Mouse (Mus musculus) G1E-ER4 (cell line): ENCODE measurements around the gene Sap18b. TPM values are rescaled to one million over a fixed set of nuclear protein-coding genes. Genes with fewer than 3 reads are reported as not detected.

Source experiments
- GATA1 ChIP-seq: IDR thresholded peaks from one replicate; pipeline ENCODE4 v1.8.0; 2012; ENCODE audit warnings: low read length, inconsistent platforms
- polyA plus RNA-seq: library from polyadenylated mRNA; stranded (reverse); fragments of >175 nt; gene quantifications from 2 replicates; pipeline ENCODE4 v1.2.3, GENCODE M21; 2012

The Sap18b gene
- polyA plus RNA-seq, 1 experiment, result 148 TPM

GRCm38 (mm10) chr8:95816044-95816708 lies 9.0 kb upstream of the Sap18b start:
- no peak for TF ChIP-seq GATA1

DNA sequence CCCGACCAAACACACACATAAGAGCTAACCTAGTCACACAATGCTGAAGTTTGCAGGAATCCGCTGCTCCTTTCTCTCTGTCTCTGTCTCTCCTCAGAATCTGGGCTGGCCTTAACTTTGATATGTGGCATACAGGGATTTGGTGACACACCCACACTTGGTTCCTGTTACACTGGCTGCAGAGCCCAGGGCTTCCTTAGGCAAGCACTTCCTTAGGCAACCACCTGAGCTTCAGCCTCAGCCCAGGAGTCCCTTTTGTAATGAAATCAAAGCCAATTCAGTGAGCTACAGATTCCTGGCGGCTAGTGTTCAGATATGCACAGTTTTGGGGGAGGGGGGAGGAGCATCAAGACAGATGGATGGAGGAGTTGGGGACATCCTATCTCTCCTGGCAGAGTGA lies 7.5 kb upstream of the Sap18b start:
- TF ChIP-seq GATA1, result no peak

DNA sequence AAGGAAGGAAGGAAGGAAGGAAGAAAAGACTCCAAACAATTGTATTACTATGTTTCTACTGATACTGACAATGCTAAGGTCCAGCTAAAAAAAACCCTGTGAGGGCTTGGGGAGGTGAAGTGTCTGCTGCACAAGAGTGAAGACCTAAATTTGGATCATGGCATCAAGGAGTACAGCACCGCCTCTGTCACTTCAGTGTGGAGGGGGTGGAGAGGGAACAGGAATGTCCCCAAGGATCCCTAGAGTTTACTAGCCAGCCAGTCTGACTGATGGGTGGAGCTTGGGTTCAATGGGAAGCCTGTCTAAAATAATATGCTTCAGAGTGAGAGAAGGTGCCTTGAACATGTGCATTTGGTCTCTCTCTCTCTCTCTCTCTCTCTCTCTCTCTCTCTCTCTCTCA lies 6.9 kb upstream of the Sap18b start:
- no peak for TF ChIP-seq GATA1

GRCm38 (mm10) chr8:95821266-95821665 lies 3.9 kb upstream of the Sap18b start:
- TF ChIP-seq GATA1, result no peak

- no peak for TF ChIP-seq GATA1
Observed at GRCm38 (mm10) chr8:95822096-95822495, 3.0 kb upstream of the Sap18b start.

- no peak for TF ChIP-seq GATA1
Observed at GRCm38 (mm10) chr8:95822699-95823098, 2.4 kb upstream of the Sap18b start.

- no peak for TF ChIP-seq GATA1
Observed at GRCm38 (mm10) chr8:95830144-95830543, 5.0 kb downstream of the Sap18b start.

- no peak for TF ChIP-seq GATA1
Observed at GRCm38 (mm10) chr8:95832603-95833434, 7.7 kb downstream of the Sap18b start.

- no peak for TF ChIP-seq GATA1
Observed at GRCm38 (mm10) chr8:95833435-95833984, 8.4 kb downstream of the Sap18b start.

DNA sequence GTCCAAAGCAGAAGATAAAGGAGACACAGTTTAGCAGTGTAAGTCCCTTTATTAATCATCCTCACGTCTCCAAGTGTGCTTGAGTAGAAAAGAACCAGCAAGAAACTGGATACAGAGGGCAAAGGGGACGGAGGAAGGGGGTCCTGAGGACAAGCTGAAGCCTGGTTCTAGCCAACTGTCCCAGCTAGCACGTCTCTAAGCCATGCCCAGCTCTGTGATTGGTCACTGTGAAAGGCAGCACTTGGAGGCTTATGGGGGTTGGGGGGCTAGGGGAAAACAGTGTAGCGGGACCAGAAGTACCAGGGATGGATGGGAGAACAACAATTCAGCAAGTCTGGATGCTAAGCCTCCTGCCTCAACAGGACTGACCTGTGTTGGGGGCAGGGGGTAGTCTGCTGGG lies 10.7 kb downstream of the Sap18b start:
- no peak for TF ChIP-seq GATA1

DNA sequence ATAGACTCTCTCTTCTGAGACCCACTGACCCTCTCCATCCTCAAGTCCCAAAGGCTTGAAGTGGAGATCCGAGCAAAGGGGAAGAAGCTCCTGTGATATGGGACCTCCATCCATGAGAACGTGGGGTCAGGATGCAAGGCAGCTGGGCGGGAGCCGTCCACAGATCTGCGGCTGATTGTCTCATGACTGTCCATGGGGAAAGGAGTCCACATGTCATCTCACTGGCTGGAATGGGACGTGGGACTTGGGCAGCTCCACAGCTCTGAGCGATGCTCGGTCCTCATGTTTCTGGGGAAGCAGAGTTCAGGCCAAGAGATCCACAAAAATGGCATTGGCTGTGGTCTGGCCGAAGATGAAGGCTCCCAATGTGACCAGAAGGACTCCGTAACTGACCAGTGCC lies 12.1 kb downstream of the Sap18b start:
- TF ChIP-seq GATA1, result no peak

- TF ChIP-seq GATA1, result no peak
Observed at GRCm38 (mm10) chr8:95839289-95839688, 14.1 kb downstream of the Sap18b start.

GRCm38 (mm10) chr8:95841436-95841835 lies 16.3 kb downstream of the Sap18b start:
- no peak for TF ChIP-seq GATA1

DNA sequence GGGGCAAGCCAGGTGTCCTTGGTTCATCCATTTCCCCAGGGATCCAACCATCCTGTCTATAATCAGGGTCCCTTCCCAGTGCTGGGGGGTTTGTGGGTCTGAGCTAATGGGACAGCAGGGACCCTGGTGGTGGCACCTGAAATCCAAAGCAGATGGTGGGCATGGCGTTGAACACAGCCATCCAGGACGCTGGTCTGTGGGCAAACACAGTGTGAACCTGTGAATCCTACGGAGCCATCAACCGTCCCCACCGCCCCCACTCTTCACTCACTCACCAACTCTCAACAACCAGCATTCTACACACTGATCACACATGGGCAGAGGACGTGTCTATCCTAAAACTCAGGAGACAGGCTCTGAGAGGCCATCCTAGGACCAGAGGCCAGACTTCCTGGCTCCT lies 18.8 kb downstream of the Sap18b start:
- no peak for TF ChIP-seq GATA1

DNA sequence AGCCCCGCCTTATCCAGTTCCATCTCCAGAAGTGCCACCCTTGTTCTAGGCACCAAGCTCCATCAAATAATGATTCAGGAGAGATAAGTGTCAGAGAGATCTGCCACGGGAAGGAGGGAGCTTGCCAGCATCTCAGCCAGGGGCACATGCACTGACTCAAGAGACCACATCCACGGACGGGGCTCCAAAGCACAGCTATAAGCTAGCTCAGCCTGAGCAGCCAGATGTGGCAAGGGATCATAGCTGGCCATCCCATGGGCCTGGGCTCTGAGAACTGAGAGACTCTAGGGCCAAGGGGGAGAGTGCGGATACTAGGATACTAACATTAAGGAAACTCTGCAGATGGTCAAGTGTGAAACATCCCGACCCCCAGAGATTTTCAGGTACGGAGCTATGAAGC lies 19.9 kb downstream of the Sap18b start:
- no peak for TF ChIP-seq GATA1

DNA sequence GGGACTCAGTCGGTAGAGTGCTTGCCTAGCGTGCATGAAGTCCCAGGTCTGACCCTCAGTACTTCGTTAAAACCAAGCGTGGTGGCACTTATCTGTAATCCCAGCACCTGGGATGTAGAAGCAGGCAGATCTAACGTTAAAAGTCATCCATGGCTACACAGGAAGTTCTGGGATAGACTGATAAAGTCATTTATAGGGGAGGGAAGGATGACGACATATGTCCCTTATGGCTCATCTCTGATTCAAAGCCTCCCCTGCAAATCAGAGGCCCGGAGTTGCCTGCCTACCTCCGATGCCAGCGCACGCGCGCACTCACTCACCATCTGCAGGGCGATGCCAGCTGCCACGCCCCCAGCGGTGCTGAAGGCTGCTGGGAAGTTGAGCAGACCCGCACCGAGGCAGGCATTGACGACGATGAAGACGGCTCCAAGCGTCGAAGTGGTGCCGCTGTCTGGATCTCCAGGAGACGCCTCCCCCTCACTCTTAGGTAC lies 23.0 kb downstream of the Sap18b start:
- TF ChIP-seq GATA1, result peak; percentile 81
